Mouse (Mus musculus): ENCODE data around the gene Cacna1b. TPM values are rescaled to one million over a fixed set of nuclear protein-coding genes. Genes with fewer than 3 reads are reported as not detected.

Cacna1b gene
- polyA plus RNA-seq, 1 experiment from 2014 or later: 3.3 TPM

DNA sequence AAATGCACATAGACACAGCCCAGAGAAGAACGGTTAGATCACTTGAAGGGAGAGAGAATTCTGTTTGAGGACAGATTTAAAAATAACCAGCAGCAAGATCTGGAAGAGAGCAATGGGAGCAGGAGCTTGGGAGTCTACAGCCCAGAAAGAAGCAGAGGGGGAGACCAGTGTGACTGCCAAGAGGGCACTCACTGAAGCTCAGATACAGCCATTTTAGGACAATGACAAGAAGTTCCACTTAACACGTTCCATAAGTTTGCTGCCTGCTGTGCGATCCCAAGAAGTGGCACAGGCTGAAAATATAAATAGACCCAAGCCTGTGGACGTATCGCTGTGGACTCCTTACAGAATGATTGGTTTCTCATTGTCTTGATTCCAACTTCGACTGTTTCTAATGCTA is 206.6 kb downstream of the Cacna1b start:
- H3K27ac ChIP-seq: no peak overlapping the region
- 83% methylated on average over 6 of the region's 6 CpGs for WGBS

GRCm38 (mm10) chr2:24553962-24554361 is 209.0 kb downstream of the Cacna1b start:
- Histone ChIP-seq H3K27ac (no peak overlapping the region), H3K4me3 (no peak overlapping the region), H3K9me3 (no peaks in the 10 kb centered on the region), H3K4me1 (replicated peaks) (peaks cover 11% of the 10 kb centered on the region), H3K27me3 (ENCODE audit: insufficient read depth, poor library complexity, severe bottlenecking) (no peaks in the 10 kb centered on the region), H3K36me3 (no peaks in the 10 kb centered on the region)
- DNase-seq (ENCODE audit: low spot score): no peak
- 38% methylated on average over 7 of the region's 7 CpGs for WGBS

More for the DNA sequence above, 206.6 kb downstream of the Cacna1b start:
- peaks cover 11% of the 10 kb centered on the region for H3K4me1 ChIP-seq (replicated peaks)
- H3K9me3 ChIP-seq: no peaks in the 10 kb centered on the region
- H3K27me3 ChIP-seq (ENCODE audit: insufficient read depth, poor library complexity, severe bottlenecking): no peaks in the 10 kb centered on the region
- H3K36me3 ChIP-seq: no peaks in the 10 kb centered on the region
- DNase-seq (ENCODE audit: low spot score): no peak
- H3K4me3 ChIP-seq: no peak overlapping the region

Other genes starting within 250 kb of the Cacna1b start
- gene Ehmt1, start 156.5 kb upstream of the Cacna1b start, polyA plus RNA-seq (2016; fragmentation: Nextera tagmentation; extraction: Ambion mirVana): 119 and 145 TPM in 2 replicates
- gene Arrdc1, start 172.1 kb upstream of the Cacna1b start, polyA plus RNA-seq (2016; fragmentation: Nextera tagmentation; extraction: Ambion mirVana): 19.4 and 20.6 TPM in 2 replicates
- gene Zmynd19, start 186.6 kb upstream of the Cacna1b start, polyA plus RNA-seq (2016; fragmentation: Nextera tagmentation; extraction: Ambion mirVana): 24.0 and 27.6 TPM in 2 replicates
- 30.8 and 35.5 TPM in 2 replicates for gene Dph7, start 199.2 kb upstream of the Cacna1b start, polyA plus RNA-seq (2016; fragmentation: Nextera tagmentation; extraction: Ambion mirVana)
- 128 and 156 TPM in 2 replicates for gene Mrpl41, start 211.9 kb upstream of the Cacna1b start, polyA plus RNA-seq (2016; fragmentation: Nextera tagmentation; extraction: Ambion mirVana)
- gene Pnpla7, start 212.9 kb upstream of the Cacna1b start, polyA plus RNA-seq (2016; fragmentation: Nextera tagmentation; extraction: Ambion mirVana): 3.9 and 5.3 TPM in 2 replicates